Mouse (Mus musculus) urinary bladder, postnatal 25 days (tissue): Measurements from ENCODE around the gene Tssk2.
A peak's percentile ranks its signal among the peaks of the same experiment; 100 is the strongest.

Experiments used
- DNase-seq: peaks from one replicate; pipeline ENCODE4 v3.0.0; 2022; ENCODE audit warnings: low spot score

Gene Tssk2

DNA sequence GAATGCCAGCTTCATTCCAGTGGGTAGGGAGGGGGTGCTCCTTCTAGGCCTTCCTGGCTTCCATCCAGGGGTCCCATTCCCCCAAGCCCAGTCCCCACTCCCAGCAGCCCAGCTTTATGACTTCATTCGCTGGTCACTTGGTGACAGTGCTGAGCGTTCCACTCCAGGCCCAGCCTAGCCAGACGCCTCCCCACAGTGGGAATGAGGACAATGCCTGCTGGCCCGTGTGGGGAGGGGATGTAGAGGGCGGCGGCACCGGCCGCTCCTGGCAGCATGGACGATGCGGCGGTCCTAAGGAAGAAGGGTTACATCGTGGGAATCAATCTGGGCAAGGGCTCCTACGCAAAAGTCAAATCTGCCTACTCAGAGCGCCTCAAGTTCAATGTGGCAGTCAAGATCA, at the start of gene Tssk2, which contains the start of gene Dgcr2:
Gene Tssk2 (plus strand): TSS at position 176 of the 400 bp plus-strand sequence.
Gene Dgcr2 (minus strand): TSS at position 101 of the 400 bp plus-strand sequence.
- DNase-seq: no peak

DNA sequence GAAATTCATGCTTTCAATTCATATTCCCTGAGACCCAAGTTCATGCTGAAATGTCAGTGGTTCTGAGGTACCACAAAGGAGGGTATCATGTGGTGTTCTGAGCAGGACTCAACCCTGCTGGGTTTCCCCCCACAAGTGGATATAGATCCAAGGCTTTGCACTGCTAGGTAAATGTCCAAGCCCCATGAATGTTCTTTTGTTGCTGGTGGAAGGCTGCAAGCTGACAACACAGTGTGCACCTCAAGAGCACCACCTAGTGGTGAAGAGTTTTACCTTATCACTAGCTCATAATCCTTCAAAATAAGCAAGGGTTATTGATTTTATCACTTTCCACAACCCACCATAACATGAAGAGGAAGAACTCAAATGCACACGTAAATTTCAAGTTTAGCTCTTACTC, 49.5 kb upstream of the Tssk2 start:
- peak; percentile 29 for DNase-seq

DNA sequence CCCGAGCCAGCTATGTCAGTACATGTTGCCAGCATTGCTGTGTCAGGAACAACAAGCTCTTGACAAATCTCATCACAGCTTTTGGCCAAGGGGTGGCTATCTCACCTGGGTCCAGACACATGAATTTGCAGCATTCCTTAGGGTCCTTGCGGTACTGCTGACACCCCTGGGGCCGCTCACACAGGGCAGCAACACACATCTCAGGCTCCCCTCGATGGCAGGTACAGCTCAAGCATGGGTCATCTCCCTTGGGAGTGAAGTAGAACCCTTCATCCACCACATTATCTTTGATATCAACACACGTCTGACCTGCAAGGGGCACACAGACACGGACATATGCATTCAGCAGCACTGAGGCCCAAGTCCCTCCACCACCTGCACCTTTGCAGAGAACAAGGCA, 49.0 kb upstream of the Tssk2 start:
- DNase-seq: no peak

DNA sequence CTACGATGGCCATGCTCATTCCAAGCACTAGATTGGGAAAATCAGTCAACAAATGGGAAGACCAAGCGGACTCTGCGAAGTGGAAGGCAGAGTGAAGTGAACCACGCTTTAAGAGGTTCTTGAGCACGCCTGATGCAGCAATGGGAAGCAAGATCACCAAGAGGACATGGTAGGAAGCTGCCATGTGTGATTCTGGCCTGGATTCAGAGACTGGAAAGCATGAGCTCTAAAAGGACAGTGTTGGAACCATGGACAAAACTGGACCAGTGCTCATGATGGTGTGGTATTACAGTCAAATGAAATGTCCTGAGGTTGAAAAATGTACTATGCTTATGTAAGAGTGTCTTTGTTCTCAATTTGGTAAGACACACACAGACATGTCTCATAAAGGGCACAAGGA, 47.1 kb upstream of the Tssk2 start:
- no peak for DNase-seq

DNA sequence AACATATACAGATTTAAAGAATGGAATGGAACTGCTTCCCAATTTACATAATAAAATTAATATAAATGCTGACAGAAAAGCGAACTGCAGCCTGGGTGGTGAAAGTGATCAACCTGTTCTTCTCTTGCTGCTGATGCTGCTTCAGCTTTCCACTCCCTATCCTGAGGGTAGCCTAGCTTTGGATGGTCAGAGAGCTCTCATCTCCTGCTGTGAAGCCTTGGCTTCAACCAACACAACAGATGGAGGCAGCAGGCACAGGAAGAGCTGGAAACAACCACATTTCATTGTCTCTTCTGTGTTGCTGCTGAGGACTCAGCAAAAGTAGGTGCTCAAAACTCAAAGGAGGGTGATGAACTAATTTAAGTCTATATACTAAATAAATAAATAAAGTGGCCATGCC, 46.6 kb upstream of the Tssk2 start:
- DNase-seq: no peak

DNA sequence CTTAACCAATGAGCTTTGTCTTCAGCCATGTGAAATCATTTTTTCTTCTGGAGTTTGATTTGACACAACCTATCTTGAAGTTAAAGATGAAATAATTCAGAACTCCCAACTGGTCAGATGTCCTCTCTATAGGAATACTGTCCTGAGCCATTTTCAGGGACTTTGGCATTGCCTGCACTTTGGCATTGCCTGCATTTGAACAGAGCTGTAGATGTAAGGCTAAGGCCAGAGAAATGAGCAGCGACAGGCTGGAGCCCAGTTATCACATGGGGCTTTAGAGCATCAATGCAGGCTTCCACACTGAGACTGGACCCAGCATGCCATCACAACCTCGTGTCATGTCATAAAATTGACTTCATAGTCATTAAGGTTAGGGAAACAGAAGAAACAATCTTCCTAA, 45.2 kb upstream of the Tssk2 start:
- no peak for DNase-seq

DNA sequence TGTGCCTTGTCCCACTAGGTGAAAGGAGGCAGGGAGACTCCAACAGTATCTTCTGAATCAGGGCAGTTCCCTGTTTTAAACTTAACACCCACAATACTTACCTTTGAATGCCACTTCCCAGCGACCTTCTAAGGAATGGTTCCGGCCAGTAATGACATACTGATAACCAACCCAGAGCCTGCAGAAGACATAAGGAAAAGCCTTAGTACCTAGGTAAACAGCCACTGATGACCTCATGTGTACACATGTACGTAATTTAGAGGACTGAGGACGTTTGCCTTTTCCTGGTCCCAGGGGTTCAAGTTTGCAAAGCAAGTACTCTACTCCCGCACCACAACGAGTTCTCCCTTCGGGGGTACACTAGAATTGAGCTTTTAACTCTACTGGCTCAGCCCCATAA, 41.3 kb upstream of the Tssk2 start:
- no peak for DNase-seq

DNA sequence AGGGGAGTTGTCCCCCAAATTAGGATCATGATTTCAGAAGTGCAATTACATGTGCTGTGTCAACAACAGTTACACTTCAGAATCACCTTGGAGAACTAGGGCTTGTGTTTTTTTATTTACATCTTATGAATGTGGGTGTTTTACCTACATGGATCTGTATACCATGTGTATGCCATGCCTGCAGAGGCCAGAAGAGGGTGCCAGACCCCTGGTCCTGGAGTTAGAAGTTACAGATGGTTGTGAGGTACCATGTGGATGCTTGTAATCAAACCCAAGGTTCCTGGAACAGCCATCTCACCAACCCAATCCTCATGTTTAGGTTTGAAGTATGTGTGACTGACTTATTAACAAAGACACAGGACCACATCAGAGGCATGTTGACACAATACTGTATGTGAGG, 39.8 kb upstream of the Tssk2 start:
- no peak for DNase-seq

DNA sequence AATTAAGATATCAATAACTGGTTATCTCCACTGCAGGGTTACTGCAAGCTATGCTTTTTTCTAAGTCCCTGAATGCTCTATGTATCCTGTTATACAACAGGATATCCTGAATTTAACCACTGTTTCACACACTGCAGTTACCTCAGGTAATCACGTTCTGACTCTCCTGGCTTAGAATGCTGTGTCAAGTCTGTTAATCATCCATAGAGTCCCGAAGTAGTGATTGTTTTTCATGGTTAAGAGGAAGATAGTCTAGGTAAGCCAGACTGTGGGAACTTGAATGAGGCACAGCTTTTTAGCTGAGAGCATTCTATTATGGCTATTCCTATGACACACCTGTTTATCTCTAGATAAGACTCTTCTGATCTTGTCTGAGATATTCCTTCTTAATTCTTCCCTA, 33.1 kb upstream of the Tssk2 start:
- DNase-seq: no peak

DNA sequence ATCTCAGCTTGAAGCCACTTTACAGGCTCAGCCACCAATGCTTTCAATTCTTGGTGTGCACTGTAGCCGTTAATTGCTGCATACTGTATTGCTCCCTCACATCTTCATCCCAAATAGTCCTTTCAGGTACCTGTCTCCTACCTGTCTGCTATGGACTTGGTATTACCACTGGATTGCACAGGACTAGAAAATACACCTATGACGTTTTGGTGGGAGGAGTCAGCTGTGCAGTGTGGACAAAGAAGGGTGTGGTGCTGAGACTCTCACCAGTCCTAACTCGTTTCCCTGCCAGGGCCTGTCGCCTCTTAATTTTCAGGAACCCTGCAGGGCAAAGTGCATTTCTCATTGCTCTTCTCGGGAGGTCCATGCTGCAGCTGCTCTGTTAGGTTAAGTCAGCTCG, 32.7 kb upstream of the Tssk2 start:
- peak; percentile 34 for DNase-seq

DNA sequence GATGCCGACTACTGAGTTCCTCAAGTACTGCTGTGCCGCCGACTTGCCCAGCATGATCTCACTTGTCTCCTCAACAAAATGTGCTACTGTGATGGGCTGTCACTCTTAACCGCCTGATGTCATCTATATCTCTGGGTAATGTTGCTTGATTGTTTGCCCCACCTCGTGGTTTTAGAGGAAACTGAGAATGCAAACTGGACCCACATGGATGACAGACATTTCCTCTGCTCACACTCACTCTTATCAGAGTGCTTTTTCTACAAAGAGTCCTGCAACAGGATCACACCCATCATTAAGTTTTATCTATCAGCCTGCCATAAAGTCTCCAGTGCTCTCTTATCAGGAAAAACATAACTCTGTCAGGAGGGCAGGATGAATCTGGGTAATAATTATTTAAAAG, 27.2 kb upstream of the Tssk2 start:
- no peak for DNase-seq

DNA sequence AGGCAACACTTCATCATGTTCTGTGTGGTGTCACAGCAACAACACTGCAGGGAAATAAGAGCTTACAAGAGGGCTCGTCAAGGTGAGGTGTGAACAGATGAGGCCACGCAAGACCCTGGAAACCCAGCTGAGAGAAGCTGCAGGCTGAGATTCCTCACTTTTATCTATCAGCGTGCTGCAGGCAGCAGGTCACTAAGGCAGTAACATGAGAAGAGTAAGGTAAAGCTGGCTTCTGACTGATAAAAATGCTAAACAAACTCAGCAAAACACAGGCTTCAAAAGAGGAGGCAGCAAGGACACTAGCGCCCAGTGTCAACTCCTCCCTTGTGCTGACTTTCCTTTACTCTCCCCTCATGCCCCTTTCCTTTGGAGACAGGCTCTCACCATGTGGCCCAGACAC, 25.4 kb upstream of the Tssk2 start:
- DNase-seq: no peak

DNA sequence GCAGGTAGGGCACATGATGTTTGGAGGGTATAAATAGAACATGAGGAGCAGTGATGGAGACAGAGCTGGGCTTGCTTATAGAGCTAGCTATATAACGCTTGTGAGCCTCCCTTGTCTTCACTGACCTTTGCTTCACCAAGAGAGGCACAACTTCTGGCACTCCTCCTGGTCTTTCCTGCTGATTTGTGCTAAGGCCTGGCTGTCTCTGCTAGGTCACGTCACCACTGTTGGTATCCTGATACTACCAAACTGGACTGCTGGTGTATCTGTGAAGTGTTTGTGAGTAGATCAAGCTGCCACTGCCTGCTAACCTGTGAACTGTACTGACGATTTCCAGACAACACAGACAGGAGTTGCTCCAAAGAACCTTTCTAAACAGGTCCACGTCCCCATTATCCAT, 23.3 kb upstream of the Tssk2 start:
- DNase-seq: no peak

DNA sequence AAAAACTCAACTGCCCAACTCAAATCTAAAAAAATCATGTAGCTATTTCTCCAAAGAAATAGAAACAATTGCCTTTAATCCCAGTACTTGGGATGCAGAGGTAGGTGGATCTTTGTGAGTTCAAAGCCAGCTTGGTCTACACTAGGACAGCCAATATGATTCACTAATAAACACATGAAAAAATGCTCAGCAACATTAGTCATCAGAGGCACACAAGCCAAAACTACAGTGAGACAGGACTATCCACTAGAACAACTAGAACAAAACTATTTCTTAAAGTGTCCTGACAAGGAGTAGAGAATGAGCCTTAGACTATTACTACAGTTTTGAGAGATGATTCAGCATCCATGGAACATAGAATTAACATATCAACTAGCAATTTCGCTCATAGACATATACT, 22.3 kb upstream of the Tssk2 start:
- DNase-seq: no peak

DNA sequence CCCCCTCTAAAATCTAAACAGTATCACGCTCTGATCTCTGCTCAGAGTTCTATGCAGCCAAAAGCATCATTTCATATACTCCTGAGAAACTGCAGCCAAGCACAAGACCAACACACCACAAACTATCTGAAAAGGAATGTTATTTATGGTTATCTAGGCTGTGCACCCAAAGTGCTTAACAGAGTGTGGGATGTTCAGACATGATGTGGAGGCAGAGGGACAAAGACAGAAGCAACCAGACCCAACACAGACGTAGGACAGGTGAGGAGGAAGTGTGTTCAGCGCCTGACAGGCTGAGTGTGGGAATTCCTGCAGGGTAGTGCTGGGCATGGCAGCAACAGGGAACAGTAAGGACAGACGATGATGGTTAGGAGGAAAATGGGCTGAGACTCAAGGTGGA, 18.9 kb upstream of the Tssk2 start:
- no peak for DNase-seq

DNA sequence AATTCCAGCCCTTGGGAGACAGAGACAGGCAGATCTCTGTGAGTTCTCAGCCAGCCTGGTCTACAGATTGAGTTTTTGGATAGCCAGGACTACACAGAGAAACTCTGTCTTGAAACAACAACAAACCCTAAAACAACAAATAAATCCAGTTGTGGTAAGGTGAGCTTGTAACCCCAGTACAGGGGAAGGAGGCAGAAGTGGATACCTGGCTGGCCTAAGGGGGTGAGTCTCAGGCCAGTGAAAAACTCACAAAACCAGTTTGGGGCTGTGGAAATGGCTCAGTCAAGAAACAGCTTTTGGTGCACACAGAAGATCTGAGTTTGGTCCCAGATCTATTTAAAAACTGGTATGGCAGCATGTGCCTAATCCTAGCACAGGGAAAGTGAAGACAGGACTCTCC, 16.2 kb upstream of the Tssk2 start:
- DNase-seq: no peak

DNA sequence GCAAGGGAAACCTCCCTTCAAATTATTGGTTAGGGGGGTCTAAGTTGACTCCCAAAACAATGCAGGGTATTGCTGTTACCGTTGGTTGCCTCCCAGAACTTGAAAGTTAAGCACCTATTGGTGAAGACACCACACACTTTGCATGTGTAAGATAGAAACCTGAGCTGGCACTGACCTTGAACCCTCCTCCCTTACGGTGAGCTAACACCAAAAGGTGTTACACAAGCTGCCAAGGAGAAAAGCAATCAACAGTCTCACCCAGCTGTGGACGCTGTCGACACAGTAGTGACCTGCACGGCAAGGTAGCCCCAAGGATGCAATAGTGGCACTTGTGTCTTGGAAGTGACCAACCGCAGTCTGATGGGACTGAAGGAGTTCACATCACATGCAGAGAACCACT, 14.3 kb upstream of the Tssk2 start:
- DNase-seq: no peak

DNA sequence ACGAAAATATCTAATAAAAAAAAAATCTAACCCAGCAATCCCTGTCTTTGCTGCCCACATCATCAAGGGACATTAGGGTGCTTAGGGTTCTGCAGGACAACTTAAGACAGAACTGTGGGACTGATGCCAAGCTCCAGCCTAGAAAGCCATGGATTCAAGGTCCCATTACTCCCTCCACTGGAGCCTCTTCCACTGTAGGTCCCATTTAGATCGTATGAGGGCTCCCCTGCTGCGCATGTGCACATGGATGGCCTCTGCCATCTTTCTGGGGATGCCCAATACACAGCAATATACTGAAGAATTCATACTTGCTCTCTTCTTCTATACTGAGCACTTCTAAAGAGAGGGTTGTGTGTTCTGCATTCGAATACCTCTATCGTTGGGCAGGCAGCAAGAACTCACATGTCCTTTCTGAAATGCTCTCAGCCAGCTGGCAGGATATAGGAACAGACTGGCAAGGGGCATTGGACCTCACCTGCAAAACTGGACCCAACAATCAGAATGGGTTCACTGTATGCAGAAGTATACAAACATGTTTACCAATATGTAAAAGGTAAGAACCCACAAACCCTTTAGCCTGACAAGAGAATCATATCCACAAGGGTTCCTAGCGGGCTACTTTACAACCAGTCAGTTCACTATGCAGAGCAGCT, 8.6 kb upstream of the Tssk2 start:
- DNase-seq: no peak

DNA sequence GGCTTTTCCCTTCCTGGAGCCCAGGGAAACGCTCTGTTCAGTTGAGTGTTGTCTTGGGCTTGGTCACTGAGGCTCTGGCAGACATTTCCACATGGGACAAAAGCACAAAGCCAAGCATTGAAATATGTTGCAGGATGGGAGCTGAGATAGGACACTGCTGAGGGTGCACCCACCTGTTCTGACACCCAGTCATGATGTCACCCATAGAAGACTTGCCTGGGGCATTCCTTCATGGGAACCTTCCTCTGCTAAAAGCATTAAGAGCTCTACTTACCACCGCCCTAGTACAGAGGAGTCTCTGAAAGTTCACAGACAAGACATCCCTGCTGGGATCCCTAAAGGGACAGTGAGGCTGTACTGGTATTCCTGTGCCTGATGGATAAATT, 8.1 kb upstream of the Tssk2 start:
- no peak for DNase-seq

DNA sequence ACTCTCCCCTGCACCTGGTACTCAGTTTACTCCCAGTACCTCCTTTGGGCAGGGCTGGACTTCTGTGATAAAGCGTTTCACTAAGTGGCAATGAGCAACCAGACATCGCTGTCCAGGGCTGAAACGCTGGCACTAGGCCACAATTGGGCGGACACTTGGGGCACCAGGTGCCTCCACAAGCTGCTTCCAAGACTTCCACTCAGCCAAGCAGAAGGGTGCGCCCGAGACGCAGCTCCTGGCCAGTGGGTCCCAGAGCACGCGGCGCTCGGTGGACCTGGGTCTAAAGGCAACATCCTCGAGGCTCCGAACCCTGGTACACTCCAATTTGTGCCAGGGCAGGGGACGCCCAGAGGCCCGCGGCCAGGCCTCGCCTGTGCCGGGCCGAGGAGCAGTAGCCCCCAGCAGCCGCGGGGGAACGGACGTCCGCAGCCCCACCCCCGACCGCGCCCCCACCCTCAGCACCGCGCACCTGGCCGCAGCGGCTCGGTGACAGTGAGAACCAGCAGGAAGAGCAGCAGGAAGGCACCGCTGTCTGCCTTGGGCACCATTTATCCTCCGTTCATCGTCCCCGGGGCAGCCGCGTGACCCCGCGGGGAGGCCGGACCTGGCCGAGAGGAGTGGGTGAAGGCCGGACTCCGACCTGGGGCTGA, 7.4 kb upstream of the Tssk2 start:
- DNase-seq: peak; percentile 70

DNA sequence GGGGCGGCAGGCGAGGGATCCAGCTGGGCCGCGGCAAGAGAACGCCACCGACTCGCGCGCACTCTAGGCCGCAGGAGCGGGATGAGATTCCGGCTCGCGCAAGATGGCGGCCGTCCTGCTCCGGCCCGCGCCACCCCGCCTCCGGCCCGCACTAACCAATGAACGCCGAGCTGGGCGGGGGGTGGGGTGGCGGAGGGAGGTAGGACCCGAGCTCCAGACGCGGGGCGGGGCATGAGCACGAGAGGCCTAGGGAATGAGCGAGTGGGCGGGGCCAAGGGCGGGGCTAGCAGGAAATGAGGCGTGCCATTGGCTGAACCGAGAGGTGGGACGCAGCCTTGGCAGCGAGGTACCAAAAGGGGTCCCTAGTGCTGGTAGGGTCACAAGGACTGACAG, 6.9 kb upstream of the Tssk2 start, which contains the start of gene Gm20518:
Gene Gm20518 (minus strand): TSS at position 105 of the 393 bp plus-strand sequence.
- peak; percentile 99 for DNase-seq

DNA sequence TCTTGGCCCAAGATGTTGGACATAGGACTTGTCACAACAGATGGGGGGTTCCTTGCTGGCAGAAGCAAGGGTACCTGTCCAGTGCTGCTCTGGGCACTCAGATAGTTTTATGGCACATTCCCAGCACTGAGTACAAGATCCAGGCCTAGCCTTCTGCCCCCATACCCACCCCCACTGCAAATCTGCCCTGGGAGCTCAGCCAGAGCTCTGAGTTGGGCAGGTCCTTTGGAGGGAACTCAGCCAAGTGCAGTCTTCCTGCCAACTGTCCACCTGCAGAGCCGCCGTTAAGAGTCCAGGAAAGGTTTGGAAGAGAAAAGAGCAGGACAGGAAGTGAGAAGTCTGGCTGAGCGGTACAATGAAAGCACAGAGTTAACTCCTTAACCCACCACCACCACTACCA, 5.8 kb upstream of the Tssk2 start:
- DNase-seq: no peak

DNA sequence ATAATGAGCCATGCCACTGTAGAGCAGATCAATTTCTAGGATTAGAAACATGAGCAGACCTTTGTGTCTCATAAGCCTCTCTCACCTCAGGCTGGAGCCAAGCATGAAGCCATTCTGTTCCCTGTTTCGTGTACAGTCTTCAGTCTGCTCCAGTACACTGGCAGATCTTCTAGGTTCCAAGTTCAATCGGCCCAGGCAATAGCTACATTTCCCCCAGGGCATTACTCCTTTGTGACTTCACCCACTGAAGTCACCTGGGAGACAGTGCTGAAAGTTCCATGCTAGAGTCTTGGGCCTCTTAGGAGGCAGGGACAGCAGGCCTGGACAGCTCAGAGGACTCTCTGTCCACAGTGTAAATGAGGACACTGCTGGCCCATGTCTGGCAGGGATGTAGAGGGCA, 4.5 kb upstream of the Tssk2 start, which contains the start of gene Tssk1:
Gene Tssk1 (plus strand): TSS at position 301 of the 400 bp plus-strand sequence.
- DNase-seq: no peak

DNA sequence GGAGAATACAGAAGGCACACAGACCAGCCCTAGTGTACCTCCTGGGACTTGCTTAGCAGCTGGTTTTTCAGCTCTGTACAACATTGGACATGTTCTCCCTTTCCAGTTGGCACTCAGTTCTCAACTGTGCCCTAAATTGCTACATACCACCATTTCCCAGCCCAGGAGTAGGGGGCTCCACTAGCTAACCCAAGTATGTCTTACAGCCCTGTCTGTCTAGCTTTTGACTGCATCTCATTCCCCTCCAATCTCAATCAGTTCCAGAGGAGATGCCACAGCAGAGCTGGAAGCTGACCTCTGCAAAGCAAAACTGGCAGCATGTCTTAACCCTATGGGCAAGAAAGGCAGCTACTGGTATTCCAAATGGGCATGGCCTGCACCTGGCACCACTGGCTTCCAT, 2.3 kb upstream of the Tssk2 start:
- DNase-seq: no peak
